Mouse (Mus musculus) heart, postnatal 0 days (tissue): Measurements from ENCODE around the gene Ugt1a6a.

Source experiments
- CTCF ChIP-seq: IDR thresholded peaks from 2 replicates; pipeline ENCODE4 v1.5.1; 2016; ENCODE audit warnings: antibody characterized with exemption, control low read depth, low read depth
- EP300 ChIP-seq: IDR thresholded peaks from 2 replicates; pipeline ENCODE4 v1.6.1; 2016; ENCODE audit warnings: antibody characterized with exemption, low read depth

DNA sequence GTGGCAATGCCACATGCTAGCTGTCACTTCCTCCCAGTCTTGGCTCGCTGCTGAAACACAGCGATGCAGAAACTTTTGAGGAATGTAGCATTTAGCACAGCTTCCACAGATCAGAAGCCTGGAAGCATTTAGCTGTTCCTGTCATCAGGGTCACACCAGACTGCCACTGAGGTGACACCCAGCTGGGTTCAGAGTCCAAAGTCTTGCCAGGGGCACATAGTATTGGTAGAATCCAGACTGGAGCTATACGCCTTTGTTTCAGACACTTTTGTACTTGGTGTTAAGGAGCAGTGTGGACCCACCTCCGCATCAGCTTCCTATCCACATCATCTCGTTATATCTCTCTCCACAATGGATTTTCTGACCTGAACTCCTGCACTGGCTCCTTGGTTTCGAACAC is 118.9 kb downstream of the Ugt1a6a start:
- TF ChIP-seq CTCF (no peak), EP300 (no peak)
